Mouse (Mus musculus) intestine, postnatal 0 days (tissue): ENCODE results near the gene Enoph1. TPM values are rescaled to one million over a fixed set of nuclear protein-coding genes. Genes with fewer than 3 reads are reported as not detected.

Experiments used
- ATAC-seq: fragments of 200-750 bp; cut with Nextera tagmentation; 2 replicates; pipeline ENCODE4 v1.8.0; 2017; ENCODE audit warnings: mild to moderate bottlenecking, moderate TSS enrichment, moderate library complexity
- H3K27ac ChIP-seq: fragments of 300-500 bp; sonication (generic); 2 replicates; pipeline ENCODE4 v1.5.1; 2014; ENCODE audit warnings: mild to moderate bottlenecking, low read depth, low read length, moderate library complexity
- H3K27me3 ChIP-seq: fragments of 300-500 bp; sonication (generic); replicated peaks from 2 replicates; pipeline ENCODE4 v1.6.1; 2014; ENCODE audit warnings: low read length, mixed read lengths; ENCODE audit not compliant: control insufficient read depth, insufficient read depth
- H3K36me3 ChIP-seq: fragments of 300-500 bp; sonication (generic); 2 replicates; pipeline ENCODE4 v1.6.1; 2014; ENCODE audit warnings: mild to moderate bottlenecking, moderate library complexity; ENCODE audit not compliant: control insufficient read depth, insufficient read depth
- H3K4me1 ChIP-seq: fragments of 300-500 bp; sonication (generic); replicated peaks from 2 replicates; pipeline ENCODE4 v1.6.1; 2014; ENCODE audit warnings: antibody characterized with exemption, low read length, mixed read lengths; ENCODE audit not compliant: control insufficient read depth, insufficient read depth
- H3K4me2 ChIP-seq: fragments of 300-500 bp; sonication (generic); replicated peaks from 2 replicates; pipeline ENCODE4 v1.6.1; 2014; ENCODE audit warnings: low read depth, mild to moderate bottlenecking, moderate library complexity
- H3K4me3 ChIP-seq: fragments of 300-500 bp; sonication (generic); 2 replicates; pipeline ENCODE4 v1.5.1; 2014; ENCODE audit warnings: low read depth, low read length
- H3K9ac ChIP-seq: fragments of 300-500 bp; sonication (generic); 2 replicates; pipeline ENCODE4 v1.6.1; 2014; ENCODE audit warnings: mild to moderate bottlenecking, low read depth, low read length
- H3K9me3 ChIP-seq: fragments of 300-500 bp; sonication (generic); 2 replicates; pipeline ENCODE4 v1.6.1; 2016; ENCODE audit warnings: mixed run types; ENCODE audit not compliant: control insufficient read depth
- CTCF ChIP-seq: sonication (generic); IDR thresholded peaks from 2 replicates; pipeline ENCODE4 v1.5.1; 2016; ENCODE audit warnings: low read depth, mild to moderate bottlenecking, control low read depth, antibody characterized with exemption, moderate library complexity
- WGBS: fragments of 180-500 bp; shearing (Covaris S2); extraction: QIAGEN DNeasy Blood & Tissue Kit; methylation state at CpG from one replicate; pipeline ENCODE4 v1.1.7; 2014; 5-methylcytosine and 5-hydroxymethylcytosine counted together
- polyA plus RNA-seq: library from polyadenylated mRNA; unstranded; fragments of >200 nt; fragmentation: Nextera tagmentation; extraction: Ambion mirVana; gene quantifications from 2 replicates; pipeline ENCODE4 v1.2.1, GENCODE M21; 2015

Enoph1 gene
- polyA plus RNA-seq, 1 experiment from 2014 or later, result 26.6 TPM

- Histone ChIP-seq H3K9ac (no peak overlapping the region), H3K4me2 (no peak overlapping the region), H3K27ac (no peak overlapping the region; the same call in 1 of the 2 replicates), H3K4me1 (peaks cover 11% of the 10 kb centered on the region; the same call in 1 of the 2 replicates), H3K27me3 (no peaks in the 10 kb centered on the region), H3K9me3 (no peaks in the 10 kb centered on the region), H3K4me3 (no peak overlapping the region), H3K36me3 (no peaks in the 10 kb centered on the region; the same call in 1 of the 2 replicates)
- no peak for ATAC-seq
- no peak for TF ChIP-seq CTCF
- WGBS, result 48% methylated on average over 7 of the region's 7 CpGs
Observed at GRCm38 (mm10) chr5:100047871-100048270, 8.1 kb downstream of the Enoph1 start.

- WGBS, result 85% methylated on average over 3 of the region's 3 CpGs
- peak; percentile 52 for TF ChIP-seq CTCF
- H3K4me3 ChIP-seq, result no peak overlapping the region
- H3K27ac ChIP-seq, result no peak overlapping the region
- no peak overlapping the region for H3K4me2 ChIP-seq
- H3K9ac ChIP-seq, result no peak overlapping the region
- no peaks in the 10 kb centered on the region for H3K9me3 ChIP-seq
- no peaks in the 10 kb centered on the region for H3K27me3 ChIP-seq
- peaks cover 15% of the 10 kb centered on the region; the same call in 1 of the 2 replicates for H3K4me1 ChIP-seq
- no peak for ATAC-seq
- no peaks in the 10 kb centered on the region; the same call in 1 of the 2 replicates for H3K36me3 ChIP-seq
Observed at GRCm38 (mm10) chr5:100049904-100050303, 10.1 kb downstream of the Enoph1 start.

- Histone ChIP-seq H3K4me1 (peaks cover 18% of the 10 kb centered on the region; the same call in 1 of the 2 replicates), H3K36me3 (no peaks in the 10 kb centered on the region; the same call in 1 of the 2 replicates), H3K4me3 (no peak overlapping the region), H3K27me3 (no peaks in the 10 kb centered on the region), H3K27ac (no peak overlapping the region), H3K9me3 (no peaks in the 10 kb centered on the region), H3K9ac (no peak overlapping the region), H3K4me2 (no peak overlapping the region)
- ATAC-seq, result no peak
- no peak for TF ChIP-seq CTCF
- 92% methylated on average over 7 of the region's 7 CpGs for WGBS
Observed at GRCm38 (mm10) chr5:100052728-100053127, 12.9 kb downstream of the Enoph1 start.

- WGBS, result 65% methylated on average over 11 of the region's 11 CpGs
- Histone ChIP-seq H3K9ac (0 out of 2 replicates have a peak overlapping the region, but pooled peaks have one; percentile 2), H3K36me3 (peaks cover 10% of the 10 kb centered on the region; the same call in 1 of the 2 replicates), H3K4me2 (no peak overlapping the region), H3K9me3 (no peaks in the 10 kb centered on the region), H3K4me1 (peaks cover 11% of the 10 kb centered on the region; the same call in 1 of the 2 replicates), H3K27me3 (no peaks in the 10 kb centered on the region), H3K4me3 (no peak overlapping the region), H3K27ac (peak overlapping the region; percentile 66)
- no peak for ATAC-seq
- TF ChIP-seq CTCF, result no peak
Observed at GRCm38 (mm10) chr5:100054807-100055547, 15.2 kb downstream of the Enoph1 start.

GRCm38 (mm10) chr5:100055866-100056369, 16.1 kb downstream of the Enoph1 start:
- ATAC-seq, result peak; percentile 67
- H3K9ac ChIP-seq, result no peak overlapping the region
- H3K4me3 ChIP-seq, result no peak overlapping the region
- no peak overlapping the region for H3K4me2 ChIP-seq
- no peak for TF ChIP-seq CTCF
- H3K27me3 ChIP-seq, result no peaks in the 10 kb centered on the region
- H3K9me3 ChIP-seq, result no peaks in the 10 kb centered on the region
- WGBS, result 51% methylated on average over 5 of the region's 5 CpGs
- no peak overlapping the region; the same call in 1 of the 2 replicates for H3K27ac ChIP-seq
- peaks cover 11% of the 10 kb centered on the region; the same call in 1 of the 2 replicates for H3K4me1 ChIP-seq
- H3K36me3 ChIP-seq, result peaks cover 18% of the 10 kb centered on the region; the same call in 1 of the 2 replicates

GRCm38 (mm10) chr5:100057461-100058209, 17.9 kb downstream of the Enoph1 start:
- WGBS, result 85% methylated on average over 14 of the region's 15 CpGs
- no peak overlapping the region for H3K4me3 ChIP-seq
- H3K9me3 ChIP-seq, result no peaks in the 10 kb centered on the region
- H3K36me3 ChIP-seq, result peaks cover 34% of the 10 kb centered on the region; the same call in 1 of the 2 replicates
- no peak for TF ChIP-seq CTCF
- ATAC-seq, result no peak
- H3K4me1 ChIP-seq, result peaks cover 11% of the 10 kb centered on the region; the same call in 1 of the 2 replicates
- H3K9ac ChIP-seq, result no peak overlapping the region
- H3K4me2 ChIP-seq, result no peak overlapping the region
- H3K27me3 ChIP-seq, result no peaks in the 10 kb centered on the region
- no peak overlapping the region for H3K27ac ChIP-seq
